Mouse (Mus musculus) frontal cortex, adult 2 months (tissue): ENCODE results near the gene Itih2. TPM values are rescaled to one million over a fixed set of nuclear protein-coding genes. Genes with fewer than 3 reads are reported as not detected.

ENCODE experiments used
- DNase-seq, 2 experiments: peaks; one replicate each; pipeline ENCODE4 v3.0.0; 2022; ENCODE audit warnings: low spot score in 1 of 2; ENCODE audit errors: extremely low spot score in 1 of 2
- polyA plus RNA-seq: library from polyadenylated mRNA; depleted of rRNA; stranded (reverse); fragments of >200 nt; gene quantifications from 2 replicates; pipeline ENCODE4 v1.2.3, GENCODE M21; 2012; rRNA removed

The Itih2 gene
- 4.9 and 6.9 TPM in 2 replicates for polyA plus RNA-seq

GRCm38 (mm10) chr2:10131296-10131695 is at the start of gene Itih2:
TSS of gene Itih2 (minus strand) at chr2:10131396.
- DNase-seq: no peak

- no peak for DNase-seq
Measured at GRCm38 (mm10) chr2:10169991-10170390, 38.8 kb upstream of the Itih2 start.

DNA sequence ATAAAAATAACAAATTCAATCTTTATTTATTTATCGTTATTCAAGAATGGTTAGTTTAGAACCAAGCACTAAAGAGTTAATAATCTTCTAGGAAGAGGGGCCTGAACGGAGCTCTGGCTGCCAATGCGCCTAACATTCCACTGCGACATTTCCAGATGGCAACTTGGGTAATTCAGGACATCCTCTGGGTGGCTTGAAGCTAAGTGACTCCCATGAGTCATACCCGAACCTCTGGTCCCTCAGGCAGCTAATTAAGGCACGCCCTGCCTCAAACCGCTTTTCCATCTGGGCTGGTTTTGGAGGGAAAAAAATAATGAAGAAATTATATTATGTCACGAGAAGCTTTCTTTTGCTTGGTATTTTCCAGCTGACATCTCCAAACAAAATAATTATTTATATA is 36.8 kb upstream of the Itih2 start:
- no peak for DNase-seq

GRCm38 (mm10) chr2:10167283-10167682 is 36.1 kb upstream of the Itih2 start:
- no peak for DNase-seq

- no peak for DNase-seq
Measured at GRCm38 (mm10) chr2:10166635-10167034, 35.4 kb upstream of the Itih2 start.

- DNase-seq: no peak
Measured at GRCm38 (mm10) chr2:10162011-10162410, 30.8 kb upstream of the Itih2 start.

DNA sequence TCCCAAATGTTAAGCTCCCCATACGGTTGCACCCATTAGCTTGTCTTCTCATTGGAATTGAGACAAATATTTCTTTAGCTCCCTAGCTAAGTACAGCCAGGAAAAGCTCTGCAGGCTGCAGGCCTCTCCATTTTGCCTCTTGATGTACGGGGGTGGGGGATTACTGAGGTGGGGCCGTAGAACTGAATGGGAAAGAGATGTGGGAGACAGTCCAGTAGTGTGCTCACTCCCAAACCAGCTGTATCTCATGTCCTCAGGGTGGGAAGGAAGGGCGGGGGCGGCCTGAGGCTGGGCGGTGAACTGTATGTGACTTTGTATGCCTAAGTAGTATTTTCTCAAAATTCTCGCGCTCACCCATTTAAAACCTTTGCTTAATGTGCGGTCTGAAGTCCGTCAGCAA is 26.0 kb upstream of the Itih2 start:
- no peak for DNase-seq

DNA sequence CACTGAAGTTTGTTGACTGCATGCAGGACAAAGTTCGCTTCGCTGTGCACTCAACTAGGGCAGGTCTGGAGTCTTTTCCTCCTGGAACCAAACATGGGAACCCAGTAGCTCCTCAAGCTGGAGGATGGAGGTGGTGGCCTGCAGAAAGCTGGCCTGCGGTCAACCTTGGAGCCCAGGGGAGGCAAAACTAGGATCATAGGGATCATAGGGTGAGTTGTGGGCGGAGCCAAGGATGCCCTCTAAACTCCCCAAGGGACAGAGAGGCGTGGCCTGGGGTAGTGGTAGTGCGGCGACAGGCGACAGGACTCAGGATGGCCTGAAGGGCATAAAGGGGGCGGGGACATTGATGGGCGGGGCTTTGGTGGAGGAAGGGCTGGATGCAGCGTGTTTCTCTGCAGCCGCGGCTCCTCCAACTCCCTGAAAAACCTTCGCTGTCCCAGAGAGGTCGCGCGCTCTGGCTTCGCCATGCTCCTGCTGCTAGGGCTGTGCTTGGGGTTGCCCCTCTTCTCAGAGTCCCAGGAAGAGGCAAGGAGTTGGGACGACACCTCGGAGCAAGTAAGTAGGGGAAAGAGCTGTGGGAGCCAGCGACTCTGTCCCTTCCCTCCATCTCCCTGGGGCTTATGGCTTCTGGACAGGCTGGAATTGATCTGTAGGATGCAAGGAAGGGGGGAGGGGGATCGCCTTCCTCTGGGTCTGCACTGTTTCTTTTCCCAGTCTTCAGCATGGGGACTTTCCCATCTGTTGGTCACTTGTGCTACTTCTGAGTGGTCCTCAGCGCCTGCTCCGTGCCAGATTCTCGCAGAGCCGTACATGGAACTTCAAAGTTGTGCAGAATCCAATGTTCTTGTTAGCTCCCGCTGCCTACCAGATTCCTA is 22.2 kb upstream of the Itih2 start, which contains the start of gene Itih5:
Gene Itih5 (plus strand): TSS at position 371 of the 875 bp plus-strand sequence.
- no peak for DNase-seq

- DNase-seq: no peak
Measured at GRCm38 (mm10) chr2:10152590-10152989, 21.4 kb upstream of the Itih2 start.

- DNase-seq: peak; percentile 26 to 40
Measured at GRCm38 (mm10) chr2:10147176-10147575, 16.0 kb upstream of the Itih2 start.

- DNase-seq: no peak
Measured at GRCm38 (mm10) chr2:10145514-10145913, 14.3 kb upstream of the Itih2 start.

DNA sequence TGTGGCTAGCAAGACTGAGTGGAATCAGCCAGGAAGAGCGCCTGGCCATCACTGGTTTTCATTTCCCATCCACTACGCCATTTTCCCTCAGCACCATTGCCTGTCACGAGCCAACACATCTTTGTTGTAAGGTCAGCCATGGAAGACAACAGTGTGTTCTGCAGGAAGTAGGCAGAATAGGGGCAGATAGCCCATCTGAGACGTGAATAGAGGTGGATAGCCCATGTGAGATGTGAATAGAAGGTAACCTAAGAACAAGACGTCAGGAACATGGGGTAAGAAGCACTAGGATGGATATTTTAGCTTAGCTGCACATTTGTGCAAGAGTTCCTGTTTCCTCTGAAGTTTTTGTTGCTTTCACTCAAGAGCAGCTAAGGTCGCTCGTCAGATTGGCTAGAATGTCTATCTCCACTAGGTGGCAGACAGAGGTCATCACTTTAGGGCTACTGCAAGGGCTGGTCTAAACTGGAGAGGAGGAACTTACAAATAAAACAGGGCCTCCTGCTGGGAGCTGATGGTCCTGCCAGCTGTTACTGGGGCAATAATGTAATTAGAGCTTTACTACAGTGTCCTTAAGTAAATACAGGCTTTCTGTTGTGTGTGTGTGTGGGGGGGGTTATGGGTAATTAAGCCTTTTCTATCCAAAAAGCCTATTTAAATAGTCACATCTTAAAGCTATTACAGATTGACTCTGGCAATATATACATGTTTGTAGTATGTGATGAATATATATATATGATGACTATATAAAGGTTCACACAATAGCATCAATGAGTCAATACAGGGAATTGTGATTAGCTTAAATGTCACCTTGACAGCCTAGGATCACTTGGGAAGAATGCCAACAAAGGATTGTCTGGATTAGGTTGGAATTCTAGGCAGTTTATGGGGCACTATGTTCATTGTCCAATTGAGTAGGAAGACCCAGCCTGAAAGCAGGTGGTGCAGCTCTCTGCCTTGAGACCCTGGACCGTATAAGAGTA is 11.6 kb upstream of the Itih2 start:
- DNase-seq: peak; percentile 50 to 77

GRCm38 (mm10) chr2:10140456-10140855 is 9.3 kb upstream of the Itih2 start:
- DNase-seq: no peak

- DNase-seq: no peak
Measured at GRCm38 (mm10) chr2:10137320-10137719, 6.1 kb upstream of the Itih2 start.

GRCm38 (mm10) chr2:10133941-10134340 is 2.7 kb upstream of the Itih2 start:
- no peak for DNase-seq

DNA sequence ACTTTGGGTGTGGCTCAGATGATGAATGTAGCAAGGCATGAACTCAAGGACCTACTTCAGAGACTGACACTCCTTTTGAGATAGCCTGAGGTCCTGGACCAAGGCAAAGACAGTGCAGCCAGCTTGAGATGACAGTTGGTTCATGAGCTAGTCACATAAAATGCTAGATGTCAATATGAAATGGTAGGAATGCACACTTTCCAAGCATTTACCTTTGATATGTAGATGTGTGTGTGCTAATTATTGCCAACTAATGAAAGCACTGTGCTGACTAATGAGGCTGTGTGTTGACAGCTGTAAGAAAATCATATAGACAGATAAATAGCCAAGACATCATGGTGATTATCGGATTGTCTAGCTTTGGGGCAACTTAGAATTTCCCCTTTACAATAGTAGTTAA is 932 bp upstream of the Itih2 start:
- DNase-seq: no peak

GRCm38 (mm10) chr2:10130341-10130990 is 730 bp downstream of the Itih2 start:
- DNase-seq: peak in 1 of 2 experiments; percentile 47

DNA sequence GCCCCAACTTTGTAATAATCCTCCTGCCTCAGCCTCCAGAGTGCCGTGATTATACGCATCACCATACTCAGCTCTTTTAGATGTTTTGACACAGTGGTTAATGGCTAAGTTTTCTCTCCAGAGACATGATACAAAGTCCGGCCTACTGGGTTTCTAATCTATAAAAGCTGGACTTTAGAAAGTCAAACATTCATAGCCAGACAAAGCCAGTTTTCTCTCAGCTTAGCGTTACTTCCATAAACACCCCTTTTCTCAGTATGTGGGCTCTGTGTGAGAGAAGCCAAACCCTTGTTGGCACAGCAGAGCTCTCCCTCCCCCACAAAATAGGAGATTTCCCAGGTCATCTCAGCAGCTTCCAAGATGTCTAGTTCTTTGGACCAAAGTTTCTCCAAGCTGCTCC is 2.6 kb downstream of the Itih2 start:
- DNase-seq: no peak

GRCm38 (mm10) chr2:10127471-10127870 is 3.7 kb downstream of the Itih2 start:
- DNase-seq: no peak

DNA sequence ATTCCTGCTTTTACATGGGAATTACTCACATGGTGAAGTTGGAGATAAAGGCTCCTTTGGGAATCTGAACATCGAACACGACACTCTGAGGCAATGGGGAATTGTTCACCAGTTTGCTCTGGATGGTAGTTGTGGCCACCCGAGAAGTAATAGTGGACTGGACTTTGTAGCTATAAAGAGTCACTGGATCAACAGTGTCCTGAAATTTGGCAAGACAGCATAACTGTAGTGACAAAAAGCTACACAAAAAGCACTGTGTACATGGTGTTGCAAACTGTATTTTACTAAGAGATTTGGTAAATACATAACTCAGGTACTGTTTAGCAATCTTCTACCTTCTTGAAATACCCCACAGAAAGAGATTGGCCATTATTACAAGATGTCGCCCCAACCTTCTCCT is 5.1 kb downstream of the Itih2 start:
- DNase-seq: no peak

GRCm38 (mm10) chr2:10121826-10122225 is 9.4 kb downstream of the Itih2 start:
- DNase-seq: no peak
